Mouse (Mus musculus): ENCODE data around the gene Tns1.

The Tns1 gene

GRCm38 (mm10) chr1:73959344-73959743 lies 164.9 kb downstream of the Tns1 start:
- DNase-seq (ENCODE audit: low read depth, low spot score): no peak

- no peak for DNase-seq (ENCODE audit: low read depth, low spot score)
These were observed 165.9 kb downstream of the Tns1 start for GRCm38 (mm10) chr1:73958210-73958983.

GRCm38 (mm10) chr1:73957428-73957827 lies 166.8 kb downstream of the Tns1 start:
- DNase-seq (ENCODE audit: low read depth, low spot score): no peak

GRCm38 (mm10) chr1:73956320-73956719 lies 167.9 kb downstream of the Tns1 start:
- no peak for DNase-seq (ENCODE audit: low read depth, low spot score)

- no peak for DNase-seq (ENCODE audit: low read depth, low spot score)
These were observed 168.9 kb downstream of the Tns1 start for GRCm38 (mm10) chr1:73955259-73955842.

- no peak for DNase-seq (ENCODE audit: low read depth, low spot score)
These were observed 169.6 kb downstream of the Tns1 start for GRCm38 (mm10) chr1:73954614-73955013.

GRCm38 (mm10) chr1:73954015-73954408 lies 170.2 kb downstream of the Tns1 start:
- DNase-seq (ENCODE audit: low read depth, low spot score): no peak

GRCm38 (mm10) chr1:73953317-73954014 lies 170.8 kb downstream of the Tns1 start:
- no peak for DNase-seq (ENCODE audit: low read depth, low spot score)

- DNase-seq (ENCODE audit: low read depth, low spot score): no peak
These were observed 171.7 kb downstream of the Tns1 start for GRCm38 (mm10) chr1:73952598-73952997.

- no peak for DNase-seq (ENCODE audit: low read depth, low spot score)
These were observed 173.1 kb downstream of the Tns1 start for GRCm38 (mm10) chr1:73951178-73951577.

GRCm38 (mm10) chr1:73948757-73949156 lies 175.5 kb downstream of the Tns1 start:
- DNase-seq (ENCODE audit: low read depth, low spot score): no peak

- DNase-seq (ENCODE audit: low read depth, low spot score): no peak
These were observed 176.5 kb downstream of the Tns1 start for GRCm38 (mm10) chr1:73947525-73948304.

- no peak for DNase-seq (ENCODE audit: low read depth, low spot score)
These were observed 177.5 kb downstream of the Tns1 start for GRCm38 (mm10) chr1:73946701-73947100.

- no peak for DNase-seq (ENCODE audit: low read depth, low spot score)
These were observed 179.9 kb downstream of the Tns1 start for GRCm38 (mm10) chr1:73944393-73944792.

GRCm38 (mm10) chr1:73943667-73944289 lies 180.5 kb downstream of the Tns1 start:
- no peak for DNase-seq (ENCODE audit: low read depth, low spot score)

GRCm38 (mm10) chr1:73943255-73943654 lies 181.0 kb downstream of the Tns1 start:
- no peak for DNase-seq (ENCODE audit: low read depth, low spot score)

- no peak for DNase-seq (ENCODE audit: low read depth, low spot score)
These were observed 182.0 kb downstream of the Tns1 start for GRCm38 (mm10) chr1:73942243-73942642.

- DNase-seq (ENCODE audit: low read depth, low spot score): no peak
These were observed 182.6 kb downstream of the Tns1 start for GRCm38 (mm10) chr1:73941697-73942096.

- no peak for DNase-seq (ENCODE audit: low read depth, low spot score)
These were observed 183.6 kb downstream of the Tns1 start for GRCm38 (mm10) chr1:73940491-73941204.

GRCm38 (mm10) chr1:73938597-73938996 lies 185.7 kb downstream of the Tns1 start:
- no peak for DNase-seq (ENCODE audit: low read depth, low spot score)

- no peak for DNase-seq (ENCODE audit: low read depth, low spot score)
These were observed 186.4 kb downstream of the Tns1 start for GRCm38 (mm10) chr1:73937805-73938204.
